Mouse (Mus musculus) embryonic facial prominence, embryonic 12.5 days (tissue): ENCODE measurements around the gene Adh7. TPM values are rescaled to one million over a fixed set of nuclear protein-coding genes. Genes with fewer than 3 reads are reported as not detected.

Source experiments
- polyA plus RNA-seq: library from polyadenylated mRNA; unstranded; fragments of >200 nt; fragmentation: Nextera tagmentation; extraction: Ambion mirVana; gene quantifications from 2 replicates; pipeline ENCODE4 v1.2.1, GENCODE M21; 2016

Adh7 gene
- polyA plus RNA-seq, 1 experiment from 2014 or later = 0.82 TPM

Other genes with a start within 250 kb of the Adh7 start
- gene Dapp1, start 236.2 kb upstream of the Adh7 start, polyA plus RNA-seq = 3.9 and 4.1 TPM in 2 replicates
- gene 1110002E22Rik, start 152.7 kb upstream of the Adh7 start, polyA plus RNA-seq = 0.27 and 0.47 TPM in 2 replicates
- gene Gm5105, start 150.4 kb upstream of the Adh7 start, polyA plus RNA-seq = not detected in 2 replicates
- 14.0 and 15.2 TPM in 2 replicates for gene Trmt10a, start 74.3 kb upstream of the Adh7 start, polyA plus RNA-seq
- gene Mttp, start 72.8 kb upstream of the Adh7 start, polyA plus RNA-seq = 9.7 and 10.2 TPM in 2 replicates
- 0.10 and 0.29 TPM in 2 replicates for gene 4930579F01Rik, start 23.9 kb upstream of the Adh7 start, polyA plus RNA-seq
- gene Adh1, start 43.2 kb downstream of the Adh7 start, polyA plus RNA-seq = 0.58 and 0.90 TPM in 2 replicates
- not detected in 2 replicates for gene Adh6a, start 95.5 kb downstream of the Adh7 start, polyA plus RNA-seq
- 0.29 and 0.47 TPM in 2 replicates for gene Adh6b, start 124.0 kb downstream of the Adh7 start, polyA plus RNA-seq
- not detected in 2 replicates for gene Adh4, start 197.7 kb downstream of the Adh7 start, polyA plus RNA-seq
- gene Adh5, start 225.3 kb downstream of the Adh7 start, polyA plus RNA-seq = 236 and 237 TPM in 2 replicates